Mouse (Mus musculus) kidney, adult 2 months (tissue): Measurements from ENCODE around the gene Pimreg. TPM values are rescaled to one million over a fixed set of nuclear protein-coding genes. Genes with fewer than 3 reads are reported as not detected.
A peak's percentile ranks its signal among the peaks of the same experiment; 100 is the strongest.

Experiments
- DNase-seq: peaks from one replicate; pipeline ENCODE4 v3.0.0; 2021
- H3K27ac ChIP-seq: fragments of 200-500 bp; 2 replicates; pipeline ENCODE4 v1.5.1; 2012; ENCODE audit warnings: low read depth, low read length, control low read depth, inconsistent platforms; ENCODE audit not compliant: insufficient read depth
- H3K27me3 ChIP-seq: fragments of 200-500 bp; replicated peaks from 2 replicates; pipeline ENCODE4 v1.6.1; 2012; ENCODE audit warnings: mild to moderate bottlenecking, moderate library complexity, low read length, inconsistent platforms; ENCODE audit not compliant: control insufficient read depth, insufficient read depth
- H3K36me3 ChIP-seq: fragments of 200-500 bp; 2 replicates; pipeline ENCODE4 v1.6.1; 2012; ENCODE audit warnings: mild to moderate bottlenecking, moderate library complexity, low read length, inconsistent platforms; ENCODE audit not compliant: control insufficient read depth, insufficient read depth
- H3K4me1 ChIP-seq: fragments of 200-500 bp; 2 replicates; pipeline ENCODE4 v1.6.1; 2011; ENCODE audit warnings: low read length; ENCODE audit not compliant: control insufficient read depth, insufficient read depth
- H3K4me3 ChIP-seq: fragments of 200-500 bp; 2 replicates; pipeline ENCODE4 v1.5.1; 2011; ENCODE audit warnings: mild to moderate bottlenecking, low read depth, low read length, control low read depth; ENCODE audit not compliant: insufficient read depth
- CTCF ChIP-seq: fragments of 200-500 bp; conservative IDR thresholded peaks from 2 replicates; pipeline ENCODE4 v1.5.1; 2011; ENCODE audit warnings: low read depth, mild to moderate bottlenecking, control low read depth, low read length, moderate library complexity, mixed read lengths; ENCODE audit not compliant: insufficient read depth, insufficient read length
- POLR2A ChIP-seq: fragments of 200-500 bp; IDR thresholded peaks from one replicate; pipeline ENCODE4 v1.6.1; 2011; ENCODE audit warnings: low read depth, low read length, control low read depth
- WGBS: fragments of 180-500 bp; shearing (Covaris S2); methylation state at CpG from one replicate; pipeline ENCODE4 v1.1.7; 2018; 5-methylcytosine and 5-hydroxymethylcytosine counted together
- polyA plus RNA-seq: library from polyadenylated mRNA; depleted of rRNA; stranded (reverse); fragments of >200 nt; gene quantifications from 2 replicates; pipeline ENCODE4 v1.2.3, GENCODE M21; 2012

The Pimreg gene
- polyA plus RNA-seq, 1 experiment: 0.55 TPM

DNA sequence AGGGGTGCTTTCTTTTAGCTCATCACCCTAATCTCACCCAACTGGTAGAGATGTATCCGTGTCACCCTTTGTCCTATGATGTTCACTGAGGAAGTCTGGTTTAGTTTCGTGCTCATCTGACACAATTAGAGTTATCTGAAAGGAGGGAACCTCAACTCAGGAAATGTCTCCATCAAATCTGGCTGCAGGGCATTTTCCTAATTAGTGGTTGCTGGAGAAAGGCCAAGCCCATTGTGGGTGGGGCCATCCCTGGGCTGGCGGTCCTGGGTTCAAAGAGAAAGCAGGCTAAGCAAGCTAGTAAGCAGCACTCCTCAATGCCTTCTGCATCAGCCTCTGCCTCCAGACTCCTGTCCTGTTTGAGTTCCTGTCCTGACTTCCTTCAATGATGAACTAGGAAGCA, 10.4 kb downstream of the Pimreg start:
- no peaks in the 10 kb centered on the region for H3K4me1 ChIP-seq
- no peaks in the 10 kb centered on the region for H3K36me3 ChIP-seq
- DNase-seq: no peak
- no peak overlapping the region for H3K27ac ChIP-seq
- TF ChIP-seq POLR2A (no peak), CTCF (no peak)
- H3K4me3 ChIP-seq: no peak overlapping the region
- 72% methylated on average over 3 of the region's 3 CpGs for WGBS
- no peaks in the 10 kb centered on the region for H3K27me3 ChIP-seq

DNA sequence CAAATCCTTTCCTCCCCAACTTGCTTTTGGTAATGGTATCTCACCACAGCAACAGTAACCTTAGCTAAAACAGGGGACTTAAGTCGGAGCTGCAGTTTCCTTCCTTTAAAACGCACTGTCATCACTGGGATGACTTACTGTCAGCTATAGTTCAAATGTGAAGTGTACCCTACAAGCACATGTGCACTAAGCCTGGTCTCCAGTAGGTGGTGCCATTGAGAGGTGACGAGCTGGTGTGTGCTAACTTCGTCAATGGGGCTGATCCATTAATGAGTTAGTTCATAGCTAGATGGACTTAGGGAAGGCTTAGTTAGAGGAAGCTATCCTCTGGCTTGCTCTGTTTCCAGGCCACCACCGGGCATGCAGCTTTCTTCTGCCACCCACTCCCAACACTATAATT, 10.8 kb downstream of the Pimreg start:
- WGBS: 10% methylated on average over 5 of the region's 5 CpGs
- no peak for TF ChIP-seq POLR2A
- TF ChIP-seq CTCF: peak; percentile 84
- H3K36me3 ChIP-seq: no peaks in the 10 kb centered on the region
- H3K4me3 ChIP-seq: no peak overlapping the region
- H3K4me1 ChIP-seq: no peaks in the 10 kb centered on the region
- peak; percentile 68 for DNase-seq
- no peaks in the 10 kb centered on the region for H3K27me3 ChIP-seq
- no peak overlapping the region for H3K27ac ChIP-seq

DNA sequence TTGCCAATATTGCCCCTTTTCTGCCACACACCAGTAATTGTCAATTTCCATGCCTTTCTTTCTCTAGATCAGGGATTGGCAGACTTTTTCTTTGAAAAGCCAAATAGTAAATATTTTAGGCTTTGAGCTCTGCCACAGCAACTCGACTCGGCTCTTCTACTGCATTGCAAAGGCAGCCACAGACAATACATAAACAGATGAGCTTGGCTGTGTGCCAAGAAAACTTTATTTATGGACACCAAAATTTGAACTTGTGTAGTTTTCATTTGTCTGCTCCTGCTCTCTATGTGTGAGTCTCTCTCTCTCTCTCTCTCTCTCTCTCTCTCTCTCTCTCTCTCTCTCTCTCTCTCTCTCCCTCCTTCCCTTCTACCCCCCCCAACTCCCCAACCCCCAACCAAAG, 13.3 kb downstream of the Pimreg start:
- H3K27ac ChIP-seq: no peak overlapping the region
- H3K27me3 ChIP-seq: no peaks in the 10 kb centered on the region
- TF ChIP-seq POLR2A: no peak
- H3K4me1 ChIP-seq: no peaks in the 10 kb centered on the region
- 41% methylated on average over 2 of the region's 2 CpGs for whole genome bisulfite sequencing
- H3K36me3 ChIP-seq: no peaks in the 10 kb centered on the region
- no peak for DNase-seq
- H3K4me3 ChIP-seq: no peak overlapping the region

DNA sequence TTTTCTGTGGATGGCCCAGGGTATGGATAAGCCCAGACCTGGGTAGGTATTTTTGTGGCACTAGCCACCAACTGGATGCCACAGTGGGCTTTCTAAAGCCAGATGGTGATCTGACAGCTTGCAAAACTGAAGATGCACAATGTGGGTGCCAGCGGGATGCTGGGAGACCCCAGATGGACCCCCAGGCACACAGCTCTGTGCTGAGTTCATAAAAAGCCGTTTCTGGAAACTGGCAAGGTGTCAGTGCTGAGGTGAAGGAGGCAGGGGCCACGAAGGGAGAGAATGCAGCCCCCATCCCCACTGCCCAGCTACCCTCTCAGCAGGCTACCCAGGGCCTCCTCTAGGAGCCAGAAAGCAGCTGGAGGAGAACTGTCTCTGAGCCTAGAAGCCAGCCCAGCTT, 15.3 kb downstream of the Pimreg start:
- no peaks in the 10 kb centered on the region for H3K4me1 ChIP-seq
- WGBS: 76% methylated on average over 3 of the region's 3 CpGs

DNA sequence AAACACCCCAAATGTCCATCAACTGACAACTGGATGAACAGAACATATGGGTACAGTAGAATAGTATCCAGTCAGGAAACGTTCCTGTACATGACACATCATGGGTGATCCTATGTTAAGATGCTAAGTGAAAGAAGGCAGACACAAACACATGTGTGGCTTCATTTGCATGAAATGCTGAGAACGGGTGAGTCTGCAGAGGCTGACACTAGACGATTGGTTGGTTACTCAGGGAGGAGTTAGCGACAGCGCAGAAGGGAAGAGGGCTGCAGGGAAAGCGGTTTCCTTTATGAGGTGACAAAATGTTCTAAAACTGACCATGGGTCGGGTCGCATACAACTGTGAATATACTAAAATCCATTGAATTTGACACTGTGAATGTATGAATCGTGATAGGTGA, 18.6 kb downstream of the Pimreg start:
- 73% methylated on average over 9 of the region's 9 CpGs for WGBS

More for the DNA sequence above, 15.3 kb downstream of the Pimreg start:
- DNase-seq: no peak
- Histone ChIP-seq H3K27ac (no peak overlapping the region), H3K27me3 (no peaks in the 10 kb centered on the region), H3K4me3 (no peak overlapping the region), H3K36me3 (no peaks in the 10 kb centered on the region)
- no peak for TF ChIP-seq POLR2A
- TF ChIP-seq CTCF: no peak

DNA sequence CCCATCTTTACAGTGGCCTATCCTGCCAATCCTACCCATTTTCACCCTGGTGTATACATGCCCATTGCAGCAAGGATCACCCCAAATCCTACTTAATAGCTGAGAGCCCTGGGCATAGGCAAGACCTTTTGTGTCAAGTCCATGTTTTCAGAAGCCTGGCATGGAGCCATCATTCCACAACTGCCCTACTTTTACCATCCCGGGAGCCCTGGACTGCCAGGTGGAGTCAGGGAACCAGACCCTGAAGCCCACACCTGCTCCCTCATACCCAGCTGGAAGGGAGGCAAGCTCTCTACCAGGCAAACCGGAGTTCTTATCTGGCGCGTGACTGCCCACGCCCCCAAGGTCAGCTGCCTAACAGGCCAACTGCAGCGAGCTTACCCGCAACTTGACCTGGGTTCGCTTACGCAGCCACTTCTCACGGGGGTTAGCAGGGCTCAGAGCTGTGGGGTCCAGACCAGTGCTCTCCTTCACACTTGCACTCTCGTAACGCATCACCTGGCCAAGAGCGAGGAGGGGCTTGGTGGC, 19.3 kb downstream of the Pimreg start:
- Histone ChIP-seq H3K36me3 (no peaks in the 10 kb centered on the region), H3K27me3 (no peaks in the 10 kb centered on the region), H3K27ac (no peak overlapping the region), H3K4me1 (no peaks in the 10 kb centered on the region; the same call in 1 of the 2 replicates), H3K4me3 (no peak overlapping the region)
- no peak for DNase-seq
- TF ChIP-seq POLR2A: no peak
- TF ChIP-seq CTCF: no peak
- WGBS: 62% methylated on average over 13 of the region's 13 CpGs

More for the DNA sequence above, 18.6 kb downstream of the Pimreg start:
- Histone ChIP-seq H3K27ac (no peak overlapping the region), H3K36me3 (no peaks in the 10 kb centered on the region), H3K27me3 (no peaks in the 10 kb centered on the region), H3K4me3 (no peak overlapping the region), H3K4me1 (no peaks in the 10 kb centered on the region)
- no peak for TF ChIP-seq CTCF
- no peak for TF ChIP-seq POLR2A
- DNase-seq: no peak

DNA sequence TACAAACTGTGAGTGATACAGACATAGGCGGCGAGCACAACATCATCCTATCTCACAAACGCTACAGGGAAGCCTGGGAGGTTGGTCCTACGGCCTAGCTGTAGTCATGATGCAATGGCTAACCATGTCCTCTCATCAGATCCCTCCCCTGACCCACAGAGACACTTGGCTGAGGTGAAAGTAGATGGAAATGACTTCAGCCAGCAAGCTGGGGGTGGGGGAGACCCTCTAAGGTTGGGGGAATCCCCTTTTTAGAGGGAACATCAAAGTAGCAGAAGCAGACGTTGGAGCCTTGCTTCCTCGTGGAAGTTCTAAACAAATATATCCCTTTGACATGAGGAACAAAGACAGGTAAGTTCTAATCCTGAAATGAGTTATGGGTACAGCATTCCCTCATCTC, 22.6 kb downstream of the Pimreg start:
- DNase-seq: no peak
- TF ChIP-seq POLR2A: no peak
- no peak for TF ChIP-seq CTCF
- H3K27me3 ChIP-seq: no peaks in the 10 kb centered on the region
- no peaks in the 10 kb centered on the region for H3K36me3 ChIP-seq
- H3K4me1 ChIP-seq: no peaks in the 10 kb centered on the region; the same call in 1 of the 2 replicates
- no peak overlapping the region for H3K4me3 ChIP-seq
- WGBS: 93% methylated on average over 6 of the region's 6 CpGs
- H3K27ac ChIP-seq: no peak overlapping the region
